Mouse (Mus musculus): Measurements from ENCODE around the gene Speer4a.
"Not testable (repeated sequence)": the region's sequence is repeated elsewhere in the genome, so short reads cannot be mapped to it uniquely, and the experiment has no call there.

Gene Speer4a

GRCm38 (mm10) chr5:26039458-26039857, at the start of gene Speer4a:
TSS of gene Speer4a (minus strand) at chr5:26039558.
- CTCF ChIA-PET, result not testable (repeated sequence)

- CTCF ChIA-PET, result not testable (repeated sequence)
These were observed 39.7 kb upstream of the Speer4a start for GRCm38 (mm10) chr5:26079023-26079422.

- CTCF ChIA-PET, result no interaction called here
These were observed 31.4 kb upstream of the Speer4a start for GRCm38 (mm10) chr5:26070716-26071115.

GRCm38 (mm10) chr5:26058481-26058880, 19.1 kb upstream of the Speer4a start, which contains the start of gene Gm7347:
TSS of gene Gm7347 (minus strand) at chr5:26058581.
- CTCF ChIA-PET, result not testable (repeated sequence)

GRCm38 (mm10) chr5:26022816-26023215, 16.5 kb downstream of the Speer4a start, which contains the start of gene Gm5862:
TSS of gene Gm5862 (minus strand) at chr5:26022916.
- CTCF ChIA-PET, result not testable (repeated sequence)

- CTCF ChIA-PET, result not testable (repeated sequence)
These were observed 31.7 kb downstream of the Speer4a start for GRCm38 (mm10) chr5:26007697-26008096.

- CTCF ChIA-PET, result not testable (repeated sequence)
These were observed 32.2 kb downstream of the Speer4a start for GRCm38 (mm10) chr5:26006937-26007695.

- CTCF ChIA-PET, result not testable (repeated sequence)
These were observed 34.7 kb downstream of the Speer4a start, which contains the start of gene Gm1979 for GRCm38 (mm10) chr5:26004698-26005097. TSS of gene Gm1979 (minus strand) at chr5:26004798.

- CTCF ChIA-PET, result not testable (repeated sequence)
These were observed 50.8 kb downstream of the Speer4a start, which contains the start of gene Gm21698 for GRCm38 (mm10) chr5:25988550-25988949. TSS of gene Gm21698 (minus strand) at chr5:25988650.

Measured in spleen, embryonic (tissue).